Mouse (Mus musculus): Measurements from ENCODE around the gene Pla2g12b. TPM values are rescaled to one million over a fixed set of nuclear protein-coding genes. Genes with fewer than 3 reads are reported as not detected.

Gene Pla2g12b
- total and polyA plus RNA-seq, 3 experiments: not detected

DNA sequence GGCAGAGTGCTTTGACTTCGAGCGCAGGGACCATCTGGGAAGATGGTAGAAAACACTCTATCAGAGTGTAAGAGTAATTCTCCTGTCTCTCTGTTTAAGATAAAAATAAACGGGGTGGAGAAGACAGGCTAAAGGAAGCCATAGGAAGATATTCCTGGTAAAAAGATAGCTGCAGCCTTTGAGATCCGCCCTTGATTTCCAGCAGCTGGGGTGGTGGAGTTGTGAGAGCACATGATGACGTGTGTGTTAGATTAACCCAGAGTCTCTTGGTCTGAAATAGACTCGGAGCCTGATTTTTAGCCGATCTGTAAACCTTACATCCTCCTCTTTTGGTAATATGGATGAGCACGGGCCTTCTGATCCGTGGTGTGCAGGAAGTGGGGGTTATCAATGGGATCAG, 44.1 kb downstream of the Pla2g12b start:
- TF ChIP-seq JUND (IDR thresholded peaks at IDR 0.05; ENCODE audit: low read depth, low read length) (no peak), ETS1 (IDR thresholded peaks at IDR 0.05; ENCODE audit: low read depth, low read length) (no peak), ZC3H11A (IDR thresholded peaks at IDR 0.05; ENCODE audit: low read depth, low read length) (no peak), MAX (IDR thresholded peaks at IDR 0.05; ENCODE audit: low read length) (no peak), E2F4 (IDR thresholded peaks at IDR 0.05; ENCODE audit: borderline replicate concordance, low read depth, low read length) (no peak), EP300 (IDR thresholded peaks at IDR 0.05; ENCODE audit: low read depth in 1 of 2, low read length in 2 of 2) (no peak), CTCF (IDR thresholded peaks at IDR 0.05 in 2 of 3, conservative IDR thresholded peaks at IDR 0.05 in 1 of 3; ENCODE audit: control insufficient read depth in 1 of 3, insufficient read depth in 1 of 3, low read depth in 2 of 3, low read length in 3 of 3, poor library complexity in 1 of 3, severe bottlenecking in 1 of 3) (no peak), RCOR1 (IDR thresholded peaks at IDR 0.05; ENCODE audit: low read depth, low read length) (no peak), POLR2A (IDR thresholded peaks at IDR 0.05; ENCODE audit: control insufficient read depth in 1 of 2, insufficient read depth in 1 of 2, low read depth in 1 of 2, low read length in 2 of 2, poor library complexity in 1 of 2) (no peak), MAFK (IDR thresholded peaks at IDR 0.05; ENCODE audit: borderline replicate concordance, low read depth, low read length) (no peak), KAT2A (conservative IDR thresholded peaks at IDR 0.05; ENCODE audit: low read depth, low read length) (no peak), ZNF384 (IDR thresholded peaks at IDR 0.05; ENCODE audit: low read depth, low read length) (no peak)
- no peaks in the 10 kb centered on the region for H3K27me3 ChIP-seq (ENCODE audit: control insufficient read depth in 1 of 2, insufficient read depth in 2 of 2, low read length in 2 of 2)
- no peak overlapping the region for H3K9ac ChIP-seq (ENCODE audit: control insufficient read depth, low read depth, low read length, poor library complexity, severe bottlenecking)
- H3K27ac ChIP-seq (ENCODE audit: control insufficient read depth, low read depth, low read length): no peak overlapping the region
- no peak for DNase-seq (ENCODE audit: low read depth, low spot score)
- H3K79me2 ChIP-seq (ENCODE audit: control insufficient read depth, insufficient read depth, low read length, poor library complexity): no peaks in the 10 kb centered on the region
- no peaks in the 10 kb centered on the region for H3K4me1 ChIP-seq (ENCODE audit: control insufficient read depth in 1 of 2, insufficient read depth in 2 of 2, low read length in 2 of 2)
- H3K36me3 ChIP-seq (ENCODE audit: control insufficient read depth in 1 of 2, insufficient read depth in 2 of 2, low read length in 2 of 2): no peaks in the 10 kb centered on the region
- no peak overlapping the region for H3K4me3 ChIP-seq (ENCODE audit: control insufficient read depth in 1 of 2, insufficient read depth in 1 of 2, low read depth in 2 of 2, low read length in 2 of 2)
- no peaks in the 10 kb centered on the region for H3K9me3 ChIP-seq (replicated peaks; ENCODE audit: insufficient read depth, low read length)

DNA sequence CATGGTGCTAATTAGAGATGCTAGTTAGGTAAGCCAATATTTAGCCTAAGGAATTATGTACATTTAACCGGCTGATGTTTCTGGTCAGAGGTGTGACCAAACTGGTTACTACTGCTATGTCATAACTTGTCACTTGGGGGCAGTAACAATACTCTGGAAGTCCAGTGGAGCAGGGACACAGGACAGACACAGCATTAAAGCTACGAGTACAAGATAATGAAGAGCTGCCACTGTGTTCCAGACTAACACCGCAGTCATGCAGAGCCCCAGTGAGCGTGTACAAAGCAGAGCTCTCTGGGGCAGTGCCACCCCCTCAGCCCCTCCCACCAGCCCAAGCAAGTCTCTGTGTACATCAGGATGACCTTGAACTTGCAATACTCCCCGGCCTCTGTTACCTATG, 48.4 kb downstream of the Pla2g12b start:
- Histone ChIP-seq H3K9ac (ENCODE audit: control insufficient read depth, low read depth, low read length, poor library complexity, severe bottlenecking) (no peak overlapping the region), H3K4me1 (ENCODE audit: control insufficient read depth in 1 of 2, insufficient read depth in 2 of 2, low read length in 2 of 2) (no peaks in the 10 kb centered on the region), H3K27me3 (ENCODE audit: control insufficient read depth in 1 of 2, insufficient read depth in 2 of 2, low read length in 2 of 2) (no peaks in the 10 kb centered on the region), H3K27ac (ENCODE audit: control insufficient read depth, low read depth, low read length) (no peak overlapping the region), H3K9me3 (replicated peaks; ENCODE audit: insufficient read depth, low read length) (no peaks in the 10 kb centered on the region), H3K36me3 (ENCODE audit: control insufficient read depth in 1 of 2, insufficient read depth in 2 of 2, low read length in 2 of 2) (no peaks in the 10 kb centered on the region), H3K79me2 (ENCODE audit: control insufficient read depth, insufficient read depth, low read length, poor library complexity) (no peaks in the 10 kb centered on the region), H3K4me3 (ENCODE audit: control insufficient read depth in 1 of 2, insufficient read depth in 1 of 2, low read depth in 2 of 2, low read length in 2 of 2) (no peak overlapping the region)
- peak; percentile 77 for TF ChIP-seq RAD21 (IDR thresholded peaks at IDR 0.05; ENCODE audit: low read depth, low read length)
- TF ChIP-seq SMC3 (IDR thresholded peaks at IDR 0.05; ENCODE audit: low read depth, low read length): peak; percentile 85
- TF ChIP-seq CTCF (IDR thresholded peaks at IDR 0.05 in 2 of 3, conservative IDR thresholded peaks at IDR 0.05 in 1 of 3; ENCODE audit: control insufficient read depth in 1 of 3, insufficient read depth in 1 of 3, low read depth in 2 of 3, low read length in 3 of 3, poor library complexity in 1 of 3, severe bottlenecking in 1 of 3): peak; percentile 19 to 74 (median 30); a peak in 4 of 6 replicates
- TF ChIP-seq JUND (IDR thresholded peaks at IDR 0.05; ENCODE audit: low read depth, low read length): no peak
- peak; percentile 78 for TF ChIP-seq ZC3H11A (IDR thresholded peaks at IDR 0.05; ENCODE audit: low read depth, low read length)
- TF ChIP-seq RCOR1 (IDR thresholded peaks at IDR 0.05; ENCODE audit: low read depth, low read length): no peak
- DNase-seq (ENCODE audit: low read depth, low spot score): peak; percentile 51

DNA sequence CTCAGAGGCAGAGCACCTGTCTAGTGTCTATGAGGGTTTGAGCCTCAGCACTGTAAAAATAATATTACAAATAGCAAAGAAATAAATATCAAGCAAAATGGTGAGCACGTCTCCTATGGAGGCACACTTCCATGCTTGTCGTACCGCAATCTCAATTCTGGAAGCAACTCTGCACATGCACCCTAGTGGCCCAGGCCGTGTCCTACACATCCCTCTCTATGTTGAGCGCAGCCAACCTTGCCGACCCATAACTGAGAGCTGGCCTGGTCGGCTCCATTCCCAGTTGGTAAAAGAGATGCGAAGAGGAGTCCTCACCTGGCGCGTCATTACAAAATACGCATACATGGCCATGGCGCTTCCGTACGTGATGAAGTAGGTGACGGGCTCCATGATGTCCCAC, 51.2 kb downstream of the Pla2g12b start:
- H3K36me3 ChIP-seq (ENCODE audit: control insufficient read depth in 1 of 2, insufficient read depth in 2 of 2, low read length in 2 of 2): no peaks in the 10 kb centered on the region

More for the DNA sequence above, 51.2 kb downstream of the Pla2g12b start:
- Histone ChIP-seq H3K4me1 (ENCODE audit: control insufficient read depth in 1 of 2, insufficient read depth in 2 of 2, low read length in 2 of 2) (no peaks in the 10 kb centered on the region), H3K9ac (ENCODE audit: control insufficient read depth, low read depth, low read length, poor library complexity, severe bottlenecking) (no peak overlapping the region), H3K27me3 (ENCODE audit: control insufficient read depth in 1 of 2, insufficient read depth in 2 of 2, low read length in 2 of 2) (no peaks in the 10 kb centered on the region), H3K79me2 (ENCODE audit: control insufficient read depth, insufficient read depth, low read length, poor library complexity) (no peaks in the 10 kb centered on the region), H3K27ac (ENCODE audit: control insufficient read depth, low read depth, low read length) (no peak overlapping the region), H3K4me3 (ENCODE audit: control insufficient read depth in 1 of 2, insufficient read depth in 1 of 2, low read depth in 2 of 2, low read length in 2 of 2) (no peak overlapping the region), H3K9me3 (replicated peaks; ENCODE audit: insufficient read depth, low read length) (no peaks in the 10 kb centered on the region)
- TF ChIP-seq ZKSCAN1 (IDR thresholded peaks at IDR 0.05; ENCODE audit: low read depth, low read length) (no peak), HCFC1 (IDR thresholded peaks at IDR 0.05; ENCODE audit: low read depth, low read length) (no peak), MAX (IDR thresholded peaks at IDR 0.05; ENCODE audit: low read length) (no peak)
- no peak for DNase-seq (ENCODE audit: low read depth, low spot score)
